Mouse (Mus musculus) midbrain, embryonic 12.5 days (tissue): ENCODE results near the gene Sorcs2. TPM values are rescaled to one million over a fixed set of nuclear protein-coding genes. Genes with fewer than 3 reads are reported as not detected.

Experiments
- ATAC-seq: fragments of 200-750 bp; cut with Nextera tagmentation; 2 replicates; pipeline ENCODE4 v1.8.0; 2017; ENCODE audit warnings: low read depth, moderate TSS enrichment, moderate library complexity; ENCODE audit not compliant: low FRiP score
- H3K27ac ChIP-seq: fragments of 300-500 bp; sonication (generic); replicated peaks from 2 replicates; pipeline ENCODE4 v1.5.1; 2016; ENCODE audit warnings: mild to moderate bottlenecking
- H3K27me3 ChIP-seq: fragments of 300-500 bp; sonication (generic); 2 replicates; pipeline ENCODE4 v1.6.1; 2016; ENCODE audit warnings: mild to moderate bottlenecking
- H3K36me3 ChIP-seq: fragments of 300-500 bp; sonication (generic); 2 replicates; pipeline ENCODE4 v1.6.1; 2016
- H3K4me1 ChIP-seq: fragments of 300-500 bp; sonication (generic); 2 replicates; pipeline ENCODE4 v1.6.1; 2016
- H3K4me2 ChIP-seq: fragments of 300-500 bp; sonication (generic); replicated peaks from 2 replicates; pipeline ENCODE4 v1.6.1; 2016; ENCODE audit warnings: mild to moderate bottlenecking, moderate library complexity
- H3K4me3 ChIP-seq: fragments of 300-500 bp; sonication (generic); 2 replicates; pipeline ENCODE4 v1.5.1; 2016; ENCODE audit warnings: mild to moderate bottlenecking
- H3K9ac ChIP-seq: fragments of 300-500 bp; sonication (generic); replicated peaks from 2 replicates; pipeline ENCODE4 v1.6.1; 2016; ENCODE audit warnings: mild to moderate bottlenecking, moderate library complexity
- H3K9me3 ChIP-seq: fragments of 300-500 bp; sonication (generic); 2 replicates; pipeline ENCODE4 v1.6.1; 2016; ENCODE audit warnings: mild to moderate bottlenecking
- WGBS: fragments of 180-500 bp; shearing (Covaris S2); methylation state at CpG from one replicate; pipeline ENCODE4 v1.1.7; 2016; 5-methylcytosine and 5-hydroxymethylcytosine counted together
- polyA plus RNA-seq: library from polyadenylated mRNA; unstranded; fragments of >200 nt; fragmentation: Nextera tagmentation; extraction: Ambion mirVana; gene quantifications from 2 replicates; pipeline ENCODE4 v1.2.1, GENCODE M21; 2016

Sorcs2 gene
- polyA plus RNA-seq, 1 experiment from 2014 or later = 13.2 TPM

GRCm38 (mm10) chr5:36369261-36369684 lies 28.7 kb downstream of the Sorcs2 start:
- 28% methylated on average over 1 of the region's 1 CpGs for WGBS
- Histone ChIP-seq H3K4me3 (no peak overlapping the region), H3K9me3 (no peaks in the 10 kb centered on the region), H3K27me3 (peaks cover 20% of the 10 kb centered on the region), H3K9ac (no peak overlapping the region; the same call in 1 of the 2 replicates), H3K4me1 (peaks cover 41% of the 10 kb centered on the region), H3K27ac (peak overlapping the region; percentile 60), H3K36me3 (no peaks in the 10 kb centered on the region), H3K4me2 (no peak overlapping the region)
- peak; percentile 76 for ATAC-seq

GRCm38 (mm10) chr5:36368511-36369135 lies 29.3 kb downstream of the Sorcs2 start:
- H3K27ac ChIP-seq = peak overlapping the region; percentile 60
- no peaks in the 10 kb centered on the region for H3K9me3 ChIP-seq
- no peak overlapping the region for H3K4me3 ChIP-seq
- H3K4me2 ChIP-seq = no peak overlapping the region
- peaks cover 20% of the 10 kb centered on the region for H3K27me3 ChIP-seq
- H3K36me3 ChIP-seq = no peaks in the 10 kb centered on the region
- peaks cover 34% of the 10 kb centered on the region for H3K4me1 ChIP-seq
- no peak overlapping the region for H3K9ac ChIP-seq
- WGBS = 80% methylated on average over 7 of the region's 7 CpGs
- no peak for ATAC-seq

GRCm38 (mm10) chr5:36367911-36368310 lies 30.0 kb downstream of the Sorcs2 start:
- Histone ChIP-seq H3K36me3 (no peaks in the 10 kb centered on the region), H3K27ac (no peak overlapping the region), H3K4me1 (peaks cover 32% of the 10 kb centered on the region), H3K27me3 (peaks cover 20% of the 10 kb centered on the region), H3K4me2 (no peak overlapping the region), H3K4me3 (no peak overlapping the region), H3K9ac (no peak overlapping the region), H3K9me3 (no peaks in the 10 kb centered on the region)
- no peak for ATAC-seq
- WGBS = 92% methylated on average over 6 of the region's 6 CpGs

GRCm38 (mm10) chr5:36367181-36367610 lies 30.7 kb downstream of the Sorcs2 start:
- Histone ChIP-seq H3K4me3 (no peak overlapping the region), H3K9me3 (no peaks in the 10 kb centered on the region), H3K9ac (no peak overlapping the region), H3K27ac (no peak overlapping the region), H3K27me3 (peaks cover 20% of the 10 kb centered on the region), H3K4me1 (peaks cover 33% of the 10 kb centered on the region), H3K36me3 (no peaks in the 10 kb centered on the region), H3K4me2 (no peak overlapping the region)
- WGBS = 76% methylated on average over 3 of the region's 3 CpGs
- no peak for ATAC-seq

- no peaks in the 10 kb centered on the region for H3K9me3 ChIP-seq
- H3K27ac ChIP-seq = no peak overlapping the region
- H3K36me3 ChIP-seq = no peaks in the 10 kb centered on the region
- 95% methylated on average over 7 of the region's 7 CpGs for WGBS
- 0 out of 2 replicates have a peak, but pooled peaks cover 9% of the 10 kb centered on the region for H3K27me3 ChIP-seq
- no peak for ATAC-seq
- H3K4me3 ChIP-seq = no peak overlapping the region
- H3K9ac ChIP-seq = no peak overlapping the region
- no peak overlapping the region for H3K4me2 ChIP-seq
- H3K4me1 ChIP-seq = peaks cover 26% of the 10 kb centered on the region
Measured at GRCm38 (mm10) chr5:36361749-36362148, 36.2 kb downstream of the Sorcs2 start.

GRCm38 (mm10) chr5:36360343-36360742 lies 37.6 kb downstream of the Sorcs2 start:
- Histone ChIP-seq H3K9me3 (no peaks in the 10 kb centered on the region), H3K4me3 (no peak overlapping the region), H3K4me2 (no peak overlapping the region), H3K27ac (no peak overlapping the region), H3K36me3 (no peaks in the 10 kb centered on the region), H3K4me1 (peaks cover 26% of the 10 kb centered on the region), H3K9ac (no peak overlapping the region; the same call in 1 of the 2 replicates), H3K27me3 (0 out of 2 replicates have a peak, but pooled peaks cover 5% of the 10 kb centered on the region)
- WGBS = 80% methylated on average over 7 of the region's 7 CpGs
- ATAC-seq = no peak

GRCm38 (mm10) chr5:36359535-36360243 lies 38.2 kb downstream of the Sorcs2 start:
- WGBS = 57% methylated on average over 5 of the region's 5 CpGs

GRCm38 (mm10) chr5:36358161-36358560 lies 39.8 kb downstream of the Sorcs2 start:
- no peaks in the 10 kb centered on the region for H3K9me3 ChIP-seq
- peaks cover 20% of the 10 kb centered on the region for H3K4me1 ChIP-seq
- WGBS = 98% methylated on average over 4 of the region's 4 CpGs
- no peak overlapping the region for H3K9ac ChIP-seq
- H3K27me3 ChIP-seq = 0 out of 2 replicates have a peak, but pooled peaks cover 4% of the 10 kb centered on the region
- H3K4me2 ChIP-seq = no peak overlapping the region
- no peak overlapping the region for H3K4me3 ChIP-seq
- H3K36me3 ChIP-seq = no peaks in the 10 kb centered on the region
- ATAC-seq = no peak
- H3K27ac ChIP-seq = no peak overlapping the region

More at GRCm38 (mm10) chr5:36359535-36360243, 38.2 kb downstream of the Sorcs2 start:
- Histone ChIP-seq H3K4me2 (no peak overlapping the region), H3K4me3 (no peak overlapping the region), H3K9ac (no peak overlapping the region), H3K36me3 (no peaks in the 10 kb centered on the region), H3K9me3 (no peaks in the 10 kb centered on the region), H3K4me1 (peaks cover 26% of the 10 kb centered on the region), H3K27ac (no peak overlapping the region), H3K27me3 (0 out of 2 replicates have a peak, but pooled peaks cover 4% of the 10 kb centered on the region)
- ATAC-seq = no peak

GRCm38 (mm10) chr5:36356659-36357058 lies 41.3 kb downstream of the Sorcs2 start:
- H3K4me1 ChIP-seq = peaks cover 13% of the 10 kb centered on the region
- 87% methylated on average over 4 of the region's 4 CpGs for WGBS
- no peak overlapping the region for H3K9ac ChIP-seq
- H3K27me3 ChIP-seq = 0 out of 2 replicates have a peak, but pooled peaks cover 4% of the 10 kb centered on the region
- H3K36me3 ChIP-seq = no peaks in the 10 kb centered on the region
- ATAC-seq = no peak
- no peak overlapping the region for H3K4me3 ChIP-seq
- no peak overlapping the region for H3K4me2 ChIP-seq
- no peak overlapping the region for H3K27ac ChIP-seq
- H3K9me3 ChIP-seq = no peaks in the 10 kb centered on the region

GRCm38 (mm10) chr5:36355683-36356082 lies 42.3 kb downstream of the Sorcs2 start:
- Histone ChIP-seq H3K4me2 (no peak overlapping the region), H3K4me3 (no peak overlapping the region), H3K27ac (no peak overlapping the region), H3K27me3 (0 out of 2 replicates have a peak, but pooled peaks cover 4% of the 10 kb centered on the region), H3K9ac (no peak overlapping the region), H3K9me3 (no peaks in the 10 kb centered on the region), H3K36me3 (no peaks in the 10 kb centered on the region), H3K4me1 (peaks cover 11% of the 10 kb centered on the region)
- no peak for ATAC-seq
- WGBS = 87% methylated on average over 3 of the region's 3 CpGs

- ATAC-seq = no peak
- Histone ChIP-seq H3K9me3 (no peaks in the 10 kb centered on the region), H3K9ac (no peak overlapping the region), H3K27me3 (no peaks in the 10 kb centered on the region), H3K27ac (no peak overlapping the region), H3K4me3 (no peak overlapping the region), H3K4me2 (no peak overlapping the region), H3K4me1 (peaks cover 2% of the 10 kb centered on the region; the same call in 1 of the 2 replicates), H3K36me3 (no peaks in the 10 kb centered on the region)
- 92% methylated on average over 6 of the region's 6 CpGs for WGBS
Measured at GRCm38 (mm10) chr5:36353679-36354078, 44.3 kb downstream of the Sorcs2 start.

GRCm38 (mm10) chr5:36353194-36353593 lies 44.7 kb downstream of the Sorcs2 start:
- no peak overlapping the region for H3K27ac ChIP-seq
- ATAC-seq = no peak
- H3K4me2 ChIP-seq = no peak overlapping the region
- no peaks in the 10 kb centered on the region for H3K27me3 ChIP-seq
- no peak overlapping the region for H3K9ac ChIP-seq
- H3K4me3 ChIP-seq = no peak overlapping the region
- 82% methylated on average over 2 of the region's 2 CpGs for WGBS
- no peaks in the 10 kb centered on the region for H3K36me3 ChIP-seq
- peaks cover 6% of the 10 kb centered on the region; the same call in 1 of the 2 replicates for H3K4me1 ChIP-seq
- H3K9me3 ChIP-seq = no peaks in the 10 kb centered on the region
